Mouse (Mus musculus): ENCODE data around the gene Ptges3l.
"Not testable (repeated sequence)": the region's sequence is repeated elsewhere in the genome, so short reads cannot be mapped to it uniquely, and the experiment has no call there.

Ptges3l gene

GRCm38 (mm10) chr11:101424925-101425813, at the start of gene Ptges3l, which contains the start of gene Rundc1:
TSS of gene Ptges3l (minus strand) at chr11:101425333.
TSS of gene Rundc1 (plus strand) at chr11:101425085.
- DNase-seq (ENCODE audit: low spot score in 2 of 2) = peak; percentile 96 to 98

- DNase-seq (ENCODE audit: low spot score in 2 of 2) = no peak
These were observed 49.2 kb upstream of the Ptges3l start for GRCm38 (mm10) chr11:101474298-101474697.

GRCm38 (mm10) chr11:101473686-101474085, 48.6 kb upstream of the Ptges3l start:
- not testable (repeated sequence) for DNase-seq (ENCODE audit: low spot score in 2 of 2)

GRCm38 (mm10) chr11:101472336-101472735, 47.2 kb upstream of the Ptges3l start:
- no peak for DNase-seq (ENCODE audit: low spot score in 2 of 2)

- DNase-seq (ENCODE audit: low spot score in 2 of 2) = no peak
These were observed 46.8 kb upstream of the Ptges3l start for GRCm38 (mm10) chr11:101471926-101472325.

- DNase-seq (ENCODE audit: low spot score in 2 of 2) = no peak
These were observed 45.1 kb upstream of the Ptges3l start for GRCm38 (mm10) chr11:101470206-101470605.

GRCm38 (mm10) chr11:101469155-101469554, 44.0 kb upstream of the Ptges3l start:
- DNase-seq (ENCODE audit: low spot score in 2 of 2) = no peak

- no peak for DNase-seq (ENCODE audit: low spot score in 2 of 2)
These were observed 43.6 kb upstream of the Ptges3l start for GRCm38 (mm10) chr11:101468731-101469130.

- no peak for DNase-seq (ENCODE audit: low spot score in 2 of 2)
These were observed 43.1 kb upstream of the Ptges3l start for GRCm38 (mm10) chr11:101468263-101468688.

- peak; percentile 59 to 73 for DNase-seq (ENCODE audit: low spot score in 2 of 2)
These were observed 42.5 kb upstream of the Ptges3l start for GRCm38 (mm10) chr11:101467477-101468262.

GRCm38 (mm10) chr11:101466552-101466950, 41.4 kb upstream of the Ptges3l start:
- not testable (repeated sequence) for DNase-seq (ENCODE audit: low spot score in 2 of 2)

GRCm38 (mm10) chr11:101465869-101466551, 40.9 kb upstream of the Ptges3l start, which contains the start of gene Vat1:
TSS of gene Vat1 (minus strand) at chr11:101466230.
- DNase-seq (ENCODE audit: low spot score in 2 of 2) = peak; percentile 67 to 69

- DNase-seq (ENCODE audit: low spot score in 2 of 2) = peak; percentile 67 to 83
These were observed 40.2 kb upstream of the Ptges3l start for GRCm38 (mm10) chr11:101465101-101465868.

GRCm38 (mm10) chr11:101464211-101465100, 39.3 kb upstream of the Ptges3l start, which contains the start of gene Rnd2:
TSS of gene Rnd2 (plus strand) at chr11:101464999.
- DNase-seq (ENCODE audit: low spot score in 2 of 2) = peak in 1 of 2 experiments; percentile 73

GRCm38 (mm10) chr11:101462583-101463440, 37.7 kb upstream of the Ptges3l start:
- DNase-seq (ENCODE audit: low spot score in 2 of 2) = no peak

GRCm38 (mm10) chr11:101462141-101462540, 37.0 kb upstream of the Ptges3l start:
- no peak for DNase-seq (ENCODE audit: low spot score in 2 of 2)

- no peak for DNase-seq (ENCODE audit: low spot score in 2 of 2)
These were observed 35.2 kb upstream of the Ptges3l start for GRCm38 (mm10) chr11:101460321-101460720.

- DNase-seq (ENCODE audit: low spot score in 2 of 2) = no peak
These were observed 34.6 kb upstream of the Ptges3l start for GRCm38 (mm10) chr11:101459716-101460115.

GRCm38 (mm10) chr11:101458217-101458616, 33.1 kb upstream of the Ptges3l start:
- DNase-seq (ENCODE audit: low spot score in 2 of 2) = no peak
